Mouse (Mus musculus): ENCODE results near the gene Nrip2. TPM values are rescaled to one million over a fixed set of nuclear protein-coding genes. Genes with fewer than 3 reads are reported as not detected.

The Nrip2 gene
- polyA plus RNA-seq, 1 experiment from 2014 or later: 4.6 TPM

DNA sequence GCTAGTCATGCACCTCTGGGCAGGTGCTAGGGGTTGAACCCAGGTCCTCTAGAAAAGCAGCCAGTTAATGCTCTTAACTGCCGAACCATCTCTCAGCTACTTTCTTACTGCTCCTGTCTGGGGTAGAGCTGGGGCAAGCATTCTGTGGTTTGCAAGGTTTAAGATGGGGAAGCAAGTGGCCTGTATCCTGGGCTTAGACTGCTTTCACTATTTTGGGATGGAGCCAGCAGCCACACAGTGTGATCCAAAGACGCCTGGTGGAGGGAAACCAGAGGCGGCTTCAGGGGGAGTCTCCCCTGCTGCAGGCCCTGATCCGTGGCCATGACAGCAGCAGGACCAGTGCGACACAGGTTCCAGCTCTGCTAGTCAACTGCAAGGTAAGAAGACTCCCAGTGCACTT lies 5.6 kb downstream of the Nrip2 start:
- H3K4me1 ChIP-seq: peaks cover 9% of the 10 kb centered on the region; the same call in 1 of the 2 replicates
- H3K27ac ChIP-seq: no peak overlapping the region
- no peak for ATAC-seq (ENCODE audit: low FRiP score, low read depth)
- H3K27me3 ChIP-seq (replicated peaks): no peaks in the 10 kb centered on the region
- no peaks in the 10 kb centered on the region for H3K9me3 ChIP-seq
- peaks cover 28% of the 10 kb centered on the region for H3K36me3 ChIP-seq
- no peak overlapping the region for H3K4me3 ChIP-seq
- 65% methylated on average over 5 of the region's 5 CpGs for WGBS
- H3K4me2 ChIP-seq (replicated peaks): no peak overlapping the region
- no peak overlapping the region for H3K9ac ChIP-seq

DNA sequence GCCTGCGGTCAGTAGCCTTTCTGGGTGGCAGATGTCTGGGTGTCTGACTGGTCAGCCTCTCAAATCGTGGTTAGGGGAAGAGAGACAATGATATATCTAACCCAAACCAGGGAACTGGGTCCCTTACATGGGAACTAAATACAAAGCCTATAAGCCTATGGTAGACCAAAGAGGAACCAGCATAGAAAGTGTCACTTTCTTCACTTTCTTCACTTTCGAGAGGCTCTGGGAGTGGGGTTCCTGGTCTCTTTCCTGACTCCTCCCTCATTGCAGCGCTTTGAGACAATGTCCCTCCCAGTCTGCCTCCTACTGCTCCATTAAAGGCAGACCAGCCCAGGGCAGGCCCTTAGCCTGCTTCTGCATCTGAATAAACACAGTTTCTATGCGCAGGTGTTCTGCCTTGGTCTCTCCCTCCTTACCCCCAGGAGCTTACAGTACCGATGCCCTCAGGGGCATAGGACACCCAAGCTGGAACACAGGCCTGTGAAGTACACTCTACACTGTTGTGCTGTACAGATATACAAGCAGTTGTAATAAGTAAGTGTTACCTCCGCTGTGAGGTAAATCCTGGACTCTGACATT lies 9.5 kb downstream of the Nrip2 start:
- no peaks in the 10 kb centered on the region for H3K4me1 ChIP-seq
- 87% methylated on average over 7 of the region's 7 CpGs for WGBS
- no peaks in the 10 kb centered on the region for H3K9me3 ChIP-seq
- no peak overlapping the region for H3K4me3 ChIP-seq
- peaks cover 59% of the 10 kb centered on the region for H3K36me3 ChIP-seq
- no peak for ATAC-seq (ENCODE audit: low FRiP score, low read depth)
- no peaks in the 10 kb centered on the region for H3K27me3 ChIP-seq (replicated peaks)
- H3K4me2 ChIP-seq (replicated peaks): no peak overlapping the region
- no peak overlapping the region for H3K27ac ChIP-seq
- no peak overlapping the region for H3K9ac ChIP-seq

DNA sequence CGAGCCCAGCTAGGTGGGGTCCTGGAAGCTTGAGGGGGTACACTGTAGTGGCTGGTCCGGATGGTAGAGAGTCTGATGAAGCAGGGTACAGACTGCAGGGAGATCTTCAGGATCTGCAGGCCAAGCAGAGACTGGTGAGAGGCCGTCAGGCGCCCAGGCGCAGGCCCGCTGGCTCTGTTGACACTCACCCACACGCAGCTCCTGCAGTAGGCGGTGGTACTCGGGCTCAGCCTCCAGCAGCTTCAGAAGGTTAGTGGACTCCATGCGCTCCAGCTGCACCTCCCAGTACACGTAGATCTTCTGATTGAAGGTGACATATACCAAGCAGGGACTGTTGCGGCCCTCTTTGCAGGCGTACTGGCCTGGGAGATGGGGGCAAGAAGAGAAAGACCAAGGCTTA lies 11.2 kb downstream of the Nrip2 start:
- H3K27ac ChIP-seq: no peak overlapping the region
- H3K27me3 ChIP-seq (replicated peaks): no peaks in the 10 kb centered on the region
- peaks cover 64% of the 10 kb centered on the region for H3K36me3 ChIP-seq
- H3K4me2 ChIP-seq (replicated peaks): no peak overlapping the region
- WGBS: 94% methylated on average over 13 of the region's 13 CpGs
- H3K9ac ChIP-seq: no peak overlapping the region
- no peak for ATAC-seq (ENCODE audit: low FRiP score, low read depth)
- H3K4me1 ChIP-seq: no peaks in the 10 kb centered on the region
- no peaks in the 10 kb centered on the region for H3K9me3 ChIP-seq
- H3K4me3 ChIP-seq: no peak overlapping the region

DNA sequence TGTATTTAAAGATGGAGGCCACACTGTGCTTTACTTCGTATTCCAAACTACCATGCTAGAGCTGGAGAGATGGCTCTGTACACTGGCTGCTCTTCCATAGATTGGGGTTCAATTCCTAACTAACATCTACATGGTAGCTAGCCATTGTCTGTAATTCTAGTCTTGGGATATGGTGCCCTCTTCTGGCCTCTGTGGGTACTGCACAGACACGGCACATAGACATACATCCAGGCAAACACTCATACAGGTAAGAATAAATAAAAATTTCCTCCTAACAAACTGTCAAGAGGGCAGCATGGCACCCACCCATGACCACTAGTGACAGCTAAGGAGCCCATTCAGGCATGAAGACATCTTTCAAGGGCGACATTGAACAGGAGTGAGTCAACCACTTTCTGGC lies 12.0 kb downstream of the Nrip2 start:
- no peak overlapping the region for H3K4me2 ChIP-seq (replicated peaks)
- WGBS: 21% methylated on average over 3 of the region's 3 CpGs
- H3K27ac ChIP-seq: no peak overlapping the region
- no peak overlapping the region for H3K9ac ChIP-seq
- H3K36me3 ChIP-seq: peaks cover 67% of the 10 kb centered on the region
- no peaks in the 10 kb centered on the region for H3K27me3 ChIP-seq (replicated peaks)
- H3K4me3 ChIP-seq: no peak overlapping the region
- no peaks in the 10 kb centered on the region for H3K4me1 ChIP-seq
- 0 out of 2 replicates have a peak, but pooled peaks have one; percentile 25 for ATAC-seq (ENCODE audit: low FRiP score, low read depth)
- no peaks in the 10 kb centered on the region for H3K9me3 ChIP-seq

DNA sequence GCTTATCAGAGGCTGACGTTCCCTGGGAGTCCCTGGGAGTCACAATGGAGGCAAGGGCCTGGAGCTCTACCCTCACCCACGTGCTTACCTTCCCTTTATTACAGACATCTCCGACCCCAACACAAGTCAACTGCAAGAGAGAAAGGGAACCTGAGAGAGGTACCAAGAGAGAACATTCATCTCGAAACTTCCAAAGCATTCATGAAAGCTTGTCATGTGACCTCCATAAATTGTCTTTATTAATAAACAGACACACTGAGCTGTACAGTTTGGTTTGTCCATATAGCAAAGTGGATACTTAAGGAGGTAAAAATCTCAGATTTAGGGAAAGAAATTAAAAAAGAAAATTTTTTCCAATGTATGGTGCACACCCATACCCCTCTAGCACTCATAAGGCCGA lies 17.1 kb downstream of the Nrip2 start:
- Histone ChIP-seq H3K36me3 (peaks cover 32% of the 10 kb centered on the region), H3K4me3 (no peak overlapping the region), H3K27ac (no peak overlapping the region), H3K9me3 (no peaks in the 10 kb centered on the region), H3K4me2 (replicated peaks) (no peak overlapping the region), H3K9ac (no peak overlapping the region), H3K27me3 (replicated peaks) (no peaks in the 10 kb centered on the region), H3K4me1 (no peaks in the 10 kb centered on the region)
- ATAC-seq (ENCODE audit: low FRiP score, low read depth): no peak
- 91% methylated on average over 5 of the region's 5 CpGs for WGBS

DNA sequence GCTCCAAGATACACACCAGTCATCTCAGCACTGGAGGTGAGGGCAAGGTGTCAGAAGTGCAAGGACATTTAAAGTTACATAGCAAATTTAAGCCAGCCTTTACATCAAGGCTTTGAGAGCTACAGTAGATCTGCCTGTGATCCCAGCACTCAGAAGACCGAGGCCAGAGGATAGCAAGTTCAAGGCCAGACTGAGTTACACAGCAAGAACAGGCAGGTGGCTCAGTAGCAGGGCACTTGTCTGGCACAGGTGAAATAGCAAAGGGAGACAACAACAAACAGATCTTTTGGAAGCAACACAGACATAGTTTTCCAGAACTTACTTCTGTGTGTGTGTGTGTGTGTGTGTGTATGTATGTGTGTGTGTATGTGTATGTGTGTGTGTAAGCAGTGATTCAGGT lies 19.0 kb downstream of the Nrip2 start:
- H3K9ac ChIP-seq: no peak overlapping the region
- no peak overlapping the region for H3K4me3 ChIP-seq
- no peak overlapping the region for H3K4me2 ChIP-seq (replicated peaks)
- no peaks in the 10 kb centered on the region for H3K27me3 ChIP-seq (replicated peaks)
- no peaks in the 10 kb centered on the region for H3K9me3 ChIP-seq
- H3K4me1 ChIP-seq: no peaks in the 10 kb centered on the region
- H3K36me3 ChIP-seq: peaks cover 18% of the 10 kb centered on the region
- H3K27ac ChIP-seq: no peak overlapping the region
- no peak for ATAC-seq (ENCODE audit: low FRiP score, low read depth)
- whole genome bisulfite sequencing: 88% methylated on average over 1 of the region's 1 CpGs

DNA sequence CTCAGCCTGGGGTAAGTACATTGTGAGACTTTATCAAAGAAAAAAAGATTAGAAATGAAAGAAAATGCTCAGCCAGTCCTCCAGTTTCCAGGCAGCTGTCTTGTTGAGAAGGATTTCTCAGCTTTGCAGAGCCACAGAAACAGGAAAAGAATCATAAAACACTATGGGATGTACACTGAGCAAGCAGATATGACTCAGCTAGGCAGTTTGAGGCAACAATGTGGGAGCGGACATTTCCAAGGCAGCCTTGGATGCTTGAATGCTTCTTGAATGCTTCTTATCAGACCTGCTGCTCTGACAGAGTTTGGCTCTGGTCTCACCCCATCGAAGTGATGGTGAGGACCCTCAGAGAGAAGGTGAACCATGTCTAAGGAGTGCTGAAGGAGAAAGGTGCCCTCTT lies 21.9 kb downstream of the Nrip2 start:
- Histone ChIP-seq H3K9ac (no peak overlapping the region), H3K9me3 (no peaks in the 10 kb centered on the region), H3K27ac (no peak overlapping the region), H3K4me3 (no peak overlapping the region), H3K36me3 (peaks cover 5% of the 10 kb centered on the region; the same call in 1 of the 2 replicates), H3K27me3 (replicated peaks) (no peaks in the 10 kb centered on the region), H3K4me1 (no peaks in the 10 kb centered on the region), H3K4me2 (replicated peaks) (no peak overlapping the region)
- WGBS: 86% methylated on average over 2 of the region's 2 CpGs
- no peak for ATAC-seq (ENCODE audit: low FRiP score, low read depth)

DNA sequence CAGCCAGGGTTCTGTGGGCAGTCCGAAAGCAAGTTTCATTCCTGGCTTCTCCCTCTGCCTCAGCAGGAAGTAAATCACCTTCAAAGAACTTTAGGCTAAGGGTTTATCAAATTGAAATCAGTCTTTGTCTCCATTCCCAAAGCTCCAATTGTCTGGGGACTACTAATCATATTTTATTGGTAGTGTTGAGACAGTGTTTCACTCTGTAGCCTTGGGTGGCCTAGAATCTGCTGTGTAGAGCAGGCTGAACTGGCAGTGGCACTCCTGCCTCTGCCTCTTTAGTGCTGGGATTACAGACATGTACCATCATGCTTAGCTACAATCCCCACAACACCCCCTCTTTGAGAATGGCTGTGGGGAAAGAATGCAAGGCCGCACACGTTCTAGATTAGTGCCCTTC lies 22.4 kb downstream of the Nrip2 start:
- no peaks in the 10 kb centered on the region for H3K4me1 ChIP-seq
- H3K27me3 ChIP-seq (replicated peaks): no peaks in the 10 kb centered on the region
- H3K4me3 ChIP-seq: no peak overlapping the region
- no peak overlapping the region for H3K27ac ChIP-seq
- H3K9ac ChIP-seq: no peak overlapping the region
- H3K4me2 ChIP-seq (replicated peaks): no peak overlapping the region
- no peaks in the 10 kb centered on the region for H3K9me3 ChIP-seq
- ATAC-seq (ENCODE audit: low FRiP score, low read depth): no peak
- H3K36me3 ChIP-seq: peaks cover 5% of the 10 kb centered on the region; the same call in 1 of the 2 replicates
- WGBS: 87% methylated on average over 3 of the region's 3 CpGs

DNA sequence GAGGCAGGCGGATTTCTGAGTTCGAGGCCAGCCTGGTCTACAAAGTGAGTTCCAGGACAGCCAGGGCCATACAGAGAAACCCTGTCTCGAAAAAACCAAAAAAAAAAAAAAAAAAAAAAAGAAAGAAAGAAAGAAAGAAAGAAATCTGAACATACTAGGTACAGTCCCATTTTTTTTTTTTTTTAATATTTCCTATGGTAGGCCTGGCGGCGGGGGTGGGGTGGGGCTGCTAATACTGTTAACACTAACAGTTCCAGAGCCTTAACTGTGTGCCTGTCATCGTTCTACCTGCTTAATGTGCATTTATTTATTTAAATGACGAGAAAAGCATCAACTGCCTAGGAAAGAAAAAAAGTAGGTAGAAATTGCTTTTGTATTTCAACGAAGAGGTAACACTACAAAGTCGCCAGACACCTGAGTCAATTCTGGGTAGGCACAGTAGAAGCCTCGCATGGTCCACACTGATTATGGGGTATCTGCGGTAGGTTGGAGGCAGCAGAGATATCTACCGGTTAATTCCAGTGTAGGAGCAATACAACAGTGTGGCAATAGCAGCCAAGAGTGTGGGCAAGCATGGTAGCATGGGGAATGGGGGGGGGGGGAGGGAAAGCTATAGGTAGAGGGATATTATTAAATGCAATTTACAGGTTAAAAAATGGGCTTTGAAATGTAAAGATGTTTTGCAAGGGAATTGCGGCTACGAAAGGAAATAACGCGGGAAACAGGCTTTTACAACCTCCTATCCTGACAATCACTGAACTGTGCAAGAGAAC lies 24.6 kb downstream of the Nrip2 start:
- peak overlapping the region; percentile 65 for H3K9ac ChIP-seq
- H3K9me3 ChIP-seq: no peaks in the 10 kb centered on the region
- H3K36me3 ChIP-seq: peaks cover 12% of the 10 kb centered on the region
- H3K4me2 ChIP-seq (replicated peaks): peak overlapping the region; percentile 72
- H3K27me3 ChIP-seq (replicated peaks): no peaks in the 10 kb centered on the region
- WGBS: 47% methylated on average over 15 of the region's 16 CpGs
- no peak overlapping the region for H3K27ac ChIP-seq
- peak overlapping the region; percentile 58 for H3K4me3 ChIP-seq
- peak; percentile 34 for ATAC-seq (ENCODE audit: low FRiP score, low read depth)
- H3K4me1 ChIP-seq: no peaks in the 10 kb centered on the region

DNA sequence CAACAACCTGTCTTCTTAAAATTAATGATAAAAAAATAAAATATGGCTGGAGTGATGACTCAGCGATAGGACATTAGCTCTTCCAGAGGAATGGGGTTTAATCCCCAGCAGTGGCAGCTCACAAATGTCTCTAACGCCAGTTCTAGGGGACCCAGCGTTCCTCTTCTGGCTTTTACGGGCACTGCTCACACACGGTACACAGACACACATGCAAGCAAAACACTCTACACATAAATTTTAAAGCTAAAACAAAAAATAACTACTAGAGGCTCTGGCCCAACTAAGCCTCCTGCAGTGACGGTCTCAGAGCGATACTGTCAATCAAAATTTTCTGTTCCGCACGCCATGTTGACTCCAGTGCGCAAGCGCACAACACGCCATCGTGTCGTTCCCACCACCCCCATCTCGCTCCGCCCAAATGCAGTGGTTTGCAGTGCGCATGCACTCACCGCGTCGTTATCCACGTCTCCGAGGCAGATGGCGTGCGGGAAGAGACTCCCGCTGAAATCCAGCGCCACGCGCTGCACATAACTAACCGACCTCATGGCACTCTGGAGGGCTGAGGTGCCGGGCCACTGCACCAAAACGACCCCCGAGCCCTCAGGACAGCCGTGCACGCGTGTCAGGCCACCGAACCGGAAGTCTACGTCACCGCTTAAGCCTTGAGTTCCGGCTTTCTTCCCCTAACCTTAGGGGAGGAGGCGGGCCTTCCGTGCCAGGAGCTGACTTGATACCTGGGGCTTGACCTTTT lies 25.3 kb downstream of the Nrip2 start, which contains the start of gene Itfg2:
TSS of gene Itfg2 (minus strand) at position 663 of the 751 bp plus-strand sequence.
- H3K4me1 ChIP-seq: no peaks in the 10 kb centered on the region
- H3K36me3 ChIP-seq: peaks cover 19% of the 10 kb centered on the region
- H3K27ac ChIP-seq: peak within 1 kb of the TSS; percentile 85
- ATAC-seq (ENCODE audit: low FRiP score, low read depth): peak; percentile 94
- under 1% methylated on average over 42 of the region's 42 CpGs for WGBS
- no peaks in the 10 kb centered on the region for H3K9me3 ChIP-seq
- peak within 1 kb of the TSS; percentile 58 for H3K4me3 ChIP-seq
- peak within 1 kb of the TSS; percentile 65 for H3K9ac ChIP-seq
- H3K27me3 ChIP-seq (replicated peaks): no peaks in the 10 kb centered on the region
- H3K4me2 ChIP-seq (replicated peaks): peak within 1 kb of the TSS; percentile 72

DNA sequence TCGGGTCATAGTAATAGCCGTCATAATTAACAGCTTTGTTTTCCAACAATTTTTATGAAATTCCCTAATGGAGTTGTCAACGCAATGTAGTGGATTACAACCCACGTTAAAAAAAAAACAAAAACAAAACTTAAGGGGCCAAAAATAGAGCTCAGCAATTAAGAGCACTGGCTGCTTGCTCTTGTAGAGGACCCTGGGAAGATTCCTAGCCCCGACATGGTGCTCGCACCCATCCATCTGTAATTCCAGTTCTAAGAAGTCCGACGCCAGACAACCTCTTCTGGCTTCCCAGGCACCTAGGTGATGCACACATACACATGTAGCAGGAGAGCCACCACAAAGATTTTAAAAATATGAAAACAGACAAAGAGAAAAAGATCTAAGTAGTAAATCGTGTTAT lies 25.9 kb downstream of the Nrip2 start:
- Histone ChIP-seq H3K27ac (0 out of 2 replicates have a peak overlapping the region, but pooled peaks have one; percentile 85), H3K9me3 (no peaks in the 10 kb centered on the region), H3K4me1 (no peaks in the 10 kb centered on the region), H3K27me3 (replicated peaks) (no peaks in the 10 kb centered on the region), H3K9ac (peak overlapping the region; percentile 65; the same call in 1 of the 2 replicates), H3K4me3 (peak overlapping the region; percentile 58), H3K36me3 (peaks cover 20% of the 10 kb centered on the region), H3K4me2 (replicated peaks) (peak overlapping the region; percentile 72)
- 21% methylated on average over 9 of the region's 9 CpGs for WGBS
- ATAC-seq (ENCODE audit: low FRiP score, low read depth): no peak; the same call in 1 of the 2 replicates

DNA sequence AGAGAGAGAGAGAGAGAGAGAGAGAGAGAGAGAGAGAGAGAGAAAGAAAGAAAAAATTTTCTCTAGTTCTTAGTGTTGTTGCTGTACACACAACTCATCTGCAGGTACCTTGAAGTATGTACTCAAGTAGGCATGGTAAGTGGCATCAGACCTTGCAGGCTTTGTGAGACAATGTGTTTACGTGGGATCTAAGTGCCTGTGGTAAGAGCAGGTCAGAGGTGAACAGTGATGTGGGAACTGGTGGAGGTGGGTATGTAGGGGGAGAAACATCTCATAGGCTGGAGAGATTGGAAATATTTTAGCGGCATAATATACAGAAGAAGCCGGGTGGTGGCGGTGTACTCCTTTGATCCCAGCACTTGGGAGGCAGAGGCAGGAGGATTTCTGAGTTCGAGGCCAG lies 28.5 kb downstream of the Nrip2 start:
- ATAC-seq (ENCODE audit: low FRiP score, low read depth): no peak
- Histone ChIP-seq H3K4me3 (no peak overlapping the region), H3K27ac (no peak overlapping the region), H3K4me1 (no peaks in the 10 kb centered on the region), H3K9me3 (no peaks in the 10 kb centered on the region), H3K36me3 (peaks cover 43% of the 10 kb centered on the region), H3K27me3 (replicated peaks) (no peaks in the 10 kb centered on the region), H3K9ac (no peak overlapping the region), H3K4me2 (replicated peaks) (no peak overlapping the region)
- 92% methylated on average over 5 of the region's 5 CpGs for WGBS
